Mouse (Mus musculus) olfactory bulb, adult 2 months (tissue): ENCODE data around the gene Atp13a2. TPM values are rescaled to one million over a fixed set of nuclear protein-coding genes. Genes with fewer than 3 reads are reported as not detected.

ENCODE experiments used
- H3K27ac ChIP-seq: fragments of 200-500 bp; 2 replicates; pipeline ENCODE4 v1.5.1; 2012; ENCODE audit warnings: low read depth, low read length; ENCODE audit not compliant: insufficient read depth
- H3K4me1 ChIP-seq: fragments of 200-500 bp; 2 replicates; pipeline ENCODE4 v1.6.1; 2012; ENCODE audit warnings: low read length; ENCODE audit not compliant: control insufficient read depth, insufficient read depth
- H3K4me3 ChIP-seq: fragments of 200-500 bp; 2 replicates; pipeline ENCODE4 v1.5.1; 2012; ENCODE audit warnings: mild to moderate bottlenecking, low read depth, low read length, moderate library complexity; ENCODE audit not compliant: insufficient read depth
- CTCF ChIP-seq: fragments of 200-500 bp; IDR thresholded peaks from 2 replicates; pipeline ENCODE4 v1.5.1; 2012; ENCODE audit warnings: low read depth, mild to moderate bottlenecking, low read length, moderate library complexity; ENCODE audit not compliant: insufficient read depth
- POLR2A ChIP-seq: fragments of 200-500 bp; IDR thresholded peaks from 2 replicates; pipeline ENCODE4 v1.6.1; 2012; ENCODE audit warnings: mild to moderate bottlenecking, low read depth, low read length, moderate library complexity; ENCODE audit not compliant: insufficient read depth
- WGBS: fragments of 180-500 bp; shearing (Covaris S2); methylation state at CpG from one replicate; pipeline ENCODE4 v1.1.7; 2018; 5-methylcytosine and 5-hydroxymethylcytosine counted together
- polyA plus RNA-seq: library from polyadenylated mRNA; stranded (reverse); fragments of >200 nt; gene quantifications from 2 replicates; pipeline ENCODE4 v1.2.4, GENCODE M21; 2012; ENCODE audit warnings: low replicate concordance; ENCODE audit not compliant: missing spikeins, insufficient read depth, insufficient read length

Gene Atp13a2
- polyA plus RNA-seq, 1 experiment = not detected

DNA sequence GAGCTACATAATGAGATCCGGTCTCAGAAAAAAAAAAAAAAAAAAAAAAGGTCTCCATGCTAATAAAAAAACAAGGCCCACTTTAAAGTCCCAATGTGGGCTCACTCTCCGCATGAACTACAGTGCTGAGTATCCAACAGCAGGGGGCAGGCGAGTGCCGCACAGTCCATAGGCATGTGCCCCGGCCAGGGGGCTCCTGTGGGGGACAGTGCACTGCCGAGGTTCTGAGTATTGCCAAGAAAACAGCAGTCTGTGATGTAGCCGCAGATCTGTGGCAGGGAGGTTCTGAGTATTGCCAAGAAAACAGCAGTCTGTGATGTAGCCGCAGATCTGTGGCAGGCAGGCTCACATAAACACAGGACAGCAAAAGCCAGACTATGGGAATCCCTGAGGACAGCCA lies 58.1 kb downstream of the Atp13a2 start:
- no peak overlapping the region for H3K27ac ChIP-seq
- TF ChIP-seq POLR2A = no peak
- TF ChIP-seq CTCF = peak; percentile 75
- no peak overlapping the region for H3K4me3 ChIP-seq
- WGBS = 8% methylated on average over 8 of the region's 8 CpGs
- peaks cover 25% of the 10 kb centered on the region for H3K4me1 ChIP-seq

DNA sequence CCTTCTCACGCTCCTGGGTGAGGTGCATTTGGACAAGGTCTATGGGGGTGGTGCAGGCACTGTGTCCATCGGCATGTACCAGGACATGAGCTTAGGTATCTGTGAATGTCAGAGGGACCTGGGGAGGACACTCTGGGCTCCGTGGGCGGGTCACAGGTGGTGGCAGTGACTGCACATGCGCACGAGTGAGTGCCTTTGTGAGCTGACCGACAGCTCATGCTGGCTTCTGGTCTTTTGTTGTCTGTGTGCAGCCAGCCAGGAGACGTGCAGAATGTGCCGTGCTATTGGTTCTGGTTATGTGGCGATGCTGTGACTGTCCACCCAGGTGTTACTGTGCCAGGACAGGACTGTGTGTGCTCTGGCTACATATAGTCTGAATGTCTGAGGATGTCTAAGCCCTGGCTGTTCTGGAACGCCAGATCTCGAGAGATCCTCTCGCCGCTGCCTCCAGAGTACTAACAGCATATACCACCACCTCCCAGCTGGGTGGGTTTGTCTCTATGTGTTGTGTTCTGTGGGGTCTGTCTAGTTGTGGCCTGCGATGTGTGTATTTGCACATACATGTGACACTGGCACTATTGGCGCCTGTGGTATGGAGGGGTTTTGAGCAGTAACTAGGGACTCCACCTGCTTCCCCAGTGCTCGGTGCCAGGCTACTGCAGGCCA lies 62.3 kb downstream of the Atp13a2 start:
- Histone ChIP-seq H3K4me1 (peaks cover 58% of the 10 kb centered on the region), H3K27ac (no peak overlapping the region), H3K4me3 (no peak overlapping the region)
- 31% methylated on average over 17 of the region's 17 CpGs for WGBS
- TF ChIP-seq CTCF (no peak), POLR2A (no peak)

GRCm38 (mm10) chr4:141049476-141049835 lies 62.8 kb downstream of the Atp13a2 start:
- WGBS = 18% methylated on average over 4 of the region's 4 CpGs
- TF ChIP-seq CTCF (no peak), POLR2A (no peak)
- Histone ChIP-seq H3K4me1 (peaks cover 62% of the 10 kb centered on the region), H3K27ac (no peak overlapping the region), H3K4me3 (no peak overlapping the region)

GRCm38 (mm10) chr4:141052442-141052841 lies 65.8 kb downstream of the Atp13a2 start:
- H3K4me1 ChIP-seq = peaks cover 58% of the 10 kb centered on the region
- WGBS = 55% methylated on average over 12 of the region's 12 CpGs
- H3K4me3 ChIP-seq = peak overlapping the region; percentile 36; the same call in 1 of the 2 replicates
- TF ChIP-seq POLR2A = no peak
- no peak for TF ChIP-seq CTCF
- no peak overlapping the region for H3K27ac ChIP-seq

- Histone ChIP-seq H3K27ac (peak overlapping the region; percentile 66), H3K4me1 (peaks cover 55% of the 10 kb centered on the region), H3K4me3 (peak overlapping the region; percentile 36)
- no peak for TF ChIP-seq POLR2A
- TF ChIP-seq CTCF = no peak
- 34% methylated on average over 8 of the region's 8 CpGs for WGBS
Measured at GRCm38 (mm10) chr4:141053138-141053537, 66.5 kb downstream of the Atp13a2 start.

DNA sequence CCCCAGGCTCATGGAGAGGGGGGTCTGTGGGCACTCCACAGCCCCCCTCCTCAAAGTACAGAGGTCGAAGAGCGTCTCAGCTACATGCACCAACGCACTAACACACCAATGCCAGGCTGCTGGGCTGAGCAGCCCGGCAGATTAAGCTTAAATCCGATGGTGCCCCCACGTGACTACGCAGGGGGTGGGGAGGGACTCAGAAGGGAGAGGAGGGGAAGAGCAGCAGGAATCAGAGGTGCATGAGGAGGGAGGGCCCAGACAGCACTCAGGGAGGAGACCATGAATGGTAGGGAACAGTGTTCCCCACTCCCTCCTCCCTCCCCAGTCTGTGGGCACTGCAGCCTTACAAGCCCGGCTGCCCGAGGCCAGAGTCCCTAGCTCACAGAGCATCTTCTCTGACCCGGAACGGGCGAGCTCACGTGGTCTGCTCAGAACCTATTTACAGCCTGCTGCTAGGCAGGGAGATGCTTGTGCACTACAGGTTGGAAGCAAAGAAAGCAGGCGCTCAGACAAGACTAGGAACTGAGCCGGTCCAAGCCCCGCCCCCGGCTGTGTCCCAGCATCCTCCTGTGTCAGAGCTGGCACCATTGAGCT lies 67.0 kb downstream of the Atp13a2 start:
- Histone ChIP-seq H3K4me1 (peaks cover 50% of the 10 kb centered on the region), H3K4me3 (peak overlapping the region; percentile 36), H3K27ac (peak overlapping the region; percentile 66)
- WGBS = 9% methylated on average over 17 of the region's 17 CpGs
- TF ChIP-seq CTCF (no peak), POLR2A (peak; percentile 15; the same call in 1 of the 2 replicates)

Other genes with a start within 250 kb of the Atp13a2 start
- gene Padi6, start 244.2 kb upstream of the Atp13a2 start, polyA plus RNA-seq = not detected in 2 replicates
- gene Padi4, start 212.6 kb upstream of the Atp13a2 start, polyA plus RNA-seq = not detected in 2 replicates
- gene Padi3, start 176.2 kb upstream of the Atp13a2 start, polyA plus RNA-seq = not detected in 2 replicates
- not detected in 2 replicates for gene Padi1, start 141.1 kb upstream of the Atp13a2 start, polyA plus RNA-seq
- not detected in 2 replicates for gene Padi2, start 80.5 kb upstream of the Atp13a2 start, polyA plus RNA-seq
- gene Sdhb, start 25.7 kb upstream of the Atp13a2 start, polyA plus RNA-seq = not detected in 2 replicates
- gene Mfap2, start 23.5 kb downstream of the Atp13a2 start, polyA plus RNA-seq = not detected in 2 replicates
- not detected in 2 replicates for gene Crocc, start 73.7 kb downstream of the Atp13a2 start, polyA plus RNA-seq
- gene Necap2, start 91.5 kb downstream of the Atp13a2 start, polyA plus RNA-seq = not detected in 2 replicates
- not detected in 2 replicates for gene Spata21, start 101.5 kb downstream of the Atp13a2 start, polyA plus RNA-seq
- not detected in 2 replicates for gene Szrd1, start 152.9 kb downstream of the Atp13a2 start, polyA plus RNA-seq
- gene Fbxo42, start 161.0 kb downstream of the Atp13a2 start, polyA plus RNA-seq = 51.1 TPM in 1 of 2 replicates, not detected in the other
- not detected in 2 replicates for gene Rsg1, start 227.1 kb downstream of the Atp13a2 start, polyA plus RNA-seq